Mouse (Mus musculus): ENCODE measurements around the gene Ulk3. TPM values are rescaled to one million over a fixed set of nuclear protein-coding genes. Genes with fewer than 3 reads are reported as not detected.

The Ulk3 gene
- total and polyA plus RNA-seq, 3 experiments, result 3.3 to 14.3 (median 10.5) TPM

- peaks cover 2% of the 10 kb centered on the region; the same call in 1 of the 2 replicates for H3K4me1 ChIP-seq (ENCODE audit: insufficient read depth, low read depth, low read length)
Measured at GRCm38 (mm10) chr9:57614786-57615185, 25.5 kb downstream of the Ulk3 start.

DNA sequence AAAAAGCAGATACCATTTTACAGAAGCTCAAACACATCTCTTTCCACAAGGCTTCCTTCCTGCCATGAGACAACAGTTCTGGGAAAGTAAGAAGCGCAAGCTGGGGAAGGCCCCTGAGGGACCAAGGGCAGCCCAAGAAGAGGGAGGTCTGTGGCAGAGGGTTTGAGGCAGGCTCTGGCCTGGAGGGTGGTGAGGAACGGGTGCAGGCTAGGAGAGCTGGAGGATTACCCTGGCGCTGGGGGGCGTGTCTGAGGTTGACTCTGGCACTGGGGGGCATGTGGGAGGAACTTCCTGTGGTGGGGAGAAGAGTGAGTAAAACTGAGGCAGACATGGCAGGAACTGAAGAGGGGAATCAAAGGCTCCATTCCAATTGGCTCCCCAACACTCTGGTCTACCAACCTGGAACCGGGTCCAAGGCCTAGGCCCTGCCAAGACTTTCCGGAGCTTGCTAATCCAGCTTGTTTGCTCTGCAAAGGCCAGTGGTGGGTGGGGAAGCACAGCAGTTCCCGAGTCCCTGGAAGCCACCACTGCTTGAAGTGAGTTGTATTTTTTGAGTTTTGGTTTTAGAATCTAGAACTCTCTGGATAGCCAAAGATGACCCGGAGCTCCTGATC, 28.4 kb downstream of the Ulk3 start:
- no peak for TF ChIP-seq GATA1 (IDR thresholded peaks at IDR 0.05; ENCODE audit: borderline replicate concordance, low read length)
- Histone ChIP-seq H3K27me3 (ENCODE audit: insufficient read depth, low read length) (peaks cover 50% of the 10 kb centered on the region), H3K36me3 (replicated peaks) (no peaks in the 10 kb centered on the region), H3K4me1 (ENCODE audit: insufficient read depth, low read depth, low read length) (peaks cover 2% of the 10 kb centered on the region; the same call in 1 of the 2 replicates), H3K4me3 (ENCODE audit: low read depth, low read length) (no peak overlapping the region), H3K9me3 (replicated peaks) (no peaks in the 10 kb centered on the region)
- ATAC-seq (ENCODE audit: extremely low read depth, insufficient number of reproducible peaks, low FRiP score, poor library complexity, severe bottlenecking) (no peak), DNase-seq (ENCODE audit: low spot score) (no peak)

More at GRCm38 (mm10) chr9:57614786-57615185, 25.5 kb downstream of the Ulk3 start:
- ATAC-seq (ENCODE audit: extremely low read depth, insufficient number of reproducible peaks, low FRiP score, poor library complexity, severe bottlenecking), result no peak
- H3K9me3 ChIP-seq (replicated peaks), result no peaks in the 10 kb centered on the region
- peaks cover 74% of the 10 kb centered on the region for H3K27me3 ChIP-seq (ENCODE audit: insufficient read depth, low read length)
- no peaks in the 10 kb centered on the region for H3K36me3 ChIP-seq (replicated peaks)
- no peak for DNase-seq (ENCODE audit: low spot score)
- TF ChIP-seq GATA1 (IDR thresholded peaks at IDR 0.05; ENCODE audit: borderline replicate concordance, low read length), result no peak
- TF ChIP-seq TAL1 (conservative IDR thresholded peaks at IDR 0.05; ENCODE audit: low read depth, low read length), result no peak
- no peak for TF ChIP-seq POLR2AphosphoS5 (IDR thresholded peaks at IDR 0.05; ENCODE audit: insufficient replicate concordance, low read depth, low read length)
- no peak for TF ChIP-seq CTCF (IDR thresholded peaks at IDR 0.05; ENCODE audit: low read depth, low read length)
- TF ChIP-seq GATA2 (IDR thresholded peaks at IDR 0.05; ENCODE audit: borderline replicate concordance, low read depth, low read length), result no peak
- no peak overlapping the region for H3K4me3 ChIP-seq (ENCODE audit: low read depth, low read length)

GRCm38 (mm10) chr9:57618854-57619253, 29.6 kb downstream of the Ulk3 start:
- no peak for DNase-seq (ENCODE audit: low spot score)

GRCm38 (mm10) chr9:57620674-57621073, 31.4 kb downstream of the Ulk3 start, which contains the start of gene Lman1l:
TSS of gene Lman1l (minus strand) at chr9:57620774.
- no peak for TF ChIP-seq TAL1 (conservative IDR thresholded peaks at IDR 0.05; ENCODE audit: low read depth, low read length)
- no peak for TF ChIP-seq POLR2AphosphoS5 (IDR thresholded peaks at IDR 0.05; ENCODE audit: insufficient replicate concordance, low read depth, low read length)
- no peak for TF ChIP-seq CTCF (IDR thresholded peaks at IDR 0.05; ENCODE audit: low read depth, low read length)
- no peak for TF ChIP-seq GATA1 (IDR thresholded peaks at IDR 0.05; ENCODE audit: borderline replicate concordance, low read length)
- TF ChIP-seq GATA2 (IDR thresholded peaks at IDR 0.05; ENCODE audit: borderline replicate concordance, low read depth, low read length), result no peak
- Histone ChIP-seq H3K27me3 (ENCODE audit: insufficient read depth, low read length) (peaks cover 22% of the 10 kb centered on the region), H3K9me3 (replicated peaks) (no peaks in the 10 kb centered on the region), H3K4me1 (ENCODE audit: insufficient read depth, low read depth, low read length) (peaks cover 20% of the 10 kb centered on the region), H3K4me3 (ENCODE audit: low read depth, low read length) (no peak within 1 kb of the TSS), H3K36me3 (replicated peaks) (peaks cover 21% of the 10 kb centered on the region)
- DNase-seq (ENCODE audit: low spot score), result no peak
- ATAC-seq (ENCODE audit: extremely low read depth, insufficient number of reproducible peaks, low FRiP score, poor library complexity, severe bottlenecking), result no peak

More at GRCm38 (mm10) chr9:57618854-57619253, 29.6 kb downstream of the Ulk3 start:
- Histone ChIP-seq H3K4me3 (ENCODE audit: low read depth, low read length) (no peak overlapping the region), H3K9me3 (replicated peaks) (no peaks in the 10 kb centered on the region), H3K36me3 (replicated peaks) (peaks cover 2% of the 10 kb centered on the region), H3K4me1 (ENCODE audit: insufficient read depth, low read depth, low read length) (peaks cover 7% of the 10 kb centered on the region), H3K27me3 (ENCODE audit: insufficient read depth, low read length) (peaks cover 38% of the 10 kb centered on the region)
- TF ChIP-seq CTCF (IDR thresholded peaks at IDR 0.05; ENCODE audit: low read depth, low read length) (no peak), GATA1 (IDR thresholded peaks at IDR 0.05; ENCODE audit: borderline replicate concordance, low read length) (no peak), POLR2AphosphoS5 (IDR thresholded peaks at IDR 0.05; ENCODE audit: insufficient replicate concordance, low read depth, low read length) (no peak), GATA2 (IDR thresholded peaks at IDR 0.05; ENCODE audit: borderline replicate concordance, low read depth, low read length) (no peak), TAL1 (conservative IDR thresholded peaks at IDR 0.05; ENCODE audit: low read depth, low read length) (no peak)
- ATAC-seq (ENCODE audit: extremely low read depth, insufficient number of reproducible peaks, low FRiP score, poor library complexity, severe bottlenecking), result no peak

- TF ChIP-seq CTCF (IDR thresholded peaks at IDR 0.05; ENCODE audit: low read depth, low read length), result no peak
- no peak for TF ChIP-seq GATA1 (IDR thresholded peaks at IDR 0.05; ENCODE audit: borderline replicate concordance, low read length)
- no peak for TF ChIP-seq POLR2AphosphoS5 (IDR thresholded peaks at IDR 0.05; ENCODE audit: insufficient replicate concordance, low read depth, low read length)
- no peak for TF ChIP-seq GATA2 (IDR thresholded peaks at IDR 0.05; ENCODE audit: borderline replicate concordance, low read depth, low read length)
- TF ChIP-seq TAL1 (conservative IDR thresholded peaks at IDR 0.05; ENCODE audit: low read depth, low read length), result no peak
- Histone ChIP-seq H3K9me3 (replicated peaks) (no peaks in the 10 kb centered on the region), H3K27me3 (ENCODE audit: insufficient read depth, low read length) (peaks cover 2% of the 10 kb centered on the region; the same call in 1 of the 2 replicates), H3K36me3 (replicated peaks) (peaks cover 57% of the 10 kb centered on the region), H3K4me3 (ENCODE audit: low read depth, low read length) (no peak overlapping the region), H3K4me1 (ENCODE audit: insufficient read depth, low read depth, low read length) (peaks cover 33% of the 10 kb centered on the region)
- no peak for DNase-seq (ENCODE audit: low spot score)
- no peak for ATAC-seq (ENCODE audit: extremely low read depth, insufficient number of reproducible peaks, low FRiP score, poor library complexity, severe bottlenecking)
Measured at GRCm38 (mm10) chr9:57624295-57624694, 35.0 kb downstream of the Ulk3 start.

DNA sequence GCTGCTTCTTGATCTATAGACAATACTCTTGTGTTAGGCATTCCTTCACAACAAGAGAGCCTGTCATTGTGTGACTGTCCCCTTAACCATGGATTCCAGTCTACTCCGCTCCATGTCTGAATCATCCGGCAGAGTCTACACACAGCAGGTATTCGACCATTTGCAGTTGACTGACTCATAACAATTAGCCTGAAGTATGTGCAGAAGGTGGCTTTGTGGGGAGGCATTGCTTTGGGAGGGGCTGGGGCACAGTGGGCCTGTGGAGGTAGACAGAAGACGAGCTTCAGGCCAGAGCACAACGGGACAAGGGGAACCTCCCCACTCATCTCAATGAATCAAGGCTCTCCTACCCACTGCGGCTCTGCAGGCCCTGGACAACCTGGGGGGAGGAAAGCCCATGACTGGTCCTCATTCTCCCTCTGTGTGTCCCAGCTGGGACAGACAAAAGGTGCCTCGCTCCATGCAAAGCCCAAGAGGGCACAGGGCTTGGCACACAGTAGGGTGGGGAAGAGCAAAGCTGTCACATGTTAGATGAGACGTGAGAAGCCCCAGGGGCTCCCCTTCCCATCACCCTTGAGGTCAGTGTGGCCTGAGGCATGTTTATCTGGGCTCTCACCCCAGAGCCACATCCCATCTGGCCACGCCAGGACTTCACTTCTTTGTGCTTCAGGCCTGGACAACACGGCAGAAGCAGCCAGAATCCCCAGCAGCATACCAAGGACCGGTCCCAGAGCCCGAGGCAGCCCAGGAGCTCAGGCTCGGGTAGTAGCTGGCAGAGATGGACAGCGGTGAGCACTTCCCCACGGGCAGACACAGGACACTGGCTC, 36.6 kb downstream of the Ulk3 start:
- TF ChIP-seq POLR2AphosphoS5 (IDR thresholded peaks at IDR 0.05; ENCODE audit: insufficient replicate concordance, low read depth, low read length) (no peak), GATA1 (IDR thresholded peaks at IDR 0.05; ENCODE audit: borderline replicate concordance, low read length) (no peak), CTCF (IDR thresholded peaks at IDR 0.05; ENCODE audit: low read depth, low read length) (no peak), TAL1 (conservative IDR thresholded peaks at IDR 0.05; ENCODE audit: low read depth, low read length) (no peak), GATA2 (IDR thresholded peaks at IDR 0.05; ENCODE audit: borderline replicate concordance, low read depth, low read length) (no peak)
- H3K36me3 ChIP-seq (replicated peaks), result peaks cover 73% of the 10 kb centered on the region
- peaks cover 49% of the 10 kb centered on the region for H3K4me1 ChIP-seq (ENCODE audit: insufficient read depth, low read depth, low read length)
- H3K27me3 ChIP-seq (ENCODE audit: insufficient read depth, low read length), result no peaks in the 10 kb centered on the region
- no peaks in the 10 kb centered on the region for H3K9me3 ChIP-seq (replicated peaks)
- no peak overlapping the region for H3K4me3 ChIP-seq (ENCODE audit: low read depth, low read length)
- ATAC-seq (ENCODE audit: extremely low read depth, insufficient number of reproducible peaks, low FRiP score, poor library complexity, severe bottlenecking) (no peak), DNase-seq (ENCODE audit: low spot score) (no peak)

All from G1E (cell line).